Mouse (Mus musculus): ENCODE measurements around the gene Tcp11l1.

The Tcp11l1 gene

GRCm38 (mm10) chr2:104711585-104712485 is at the start of gene Tcp11l1:
Tcp11l1 (minus strand) TSS chr2:104712169.
- peak; percentile 75 for DNase-seq

DNA sequence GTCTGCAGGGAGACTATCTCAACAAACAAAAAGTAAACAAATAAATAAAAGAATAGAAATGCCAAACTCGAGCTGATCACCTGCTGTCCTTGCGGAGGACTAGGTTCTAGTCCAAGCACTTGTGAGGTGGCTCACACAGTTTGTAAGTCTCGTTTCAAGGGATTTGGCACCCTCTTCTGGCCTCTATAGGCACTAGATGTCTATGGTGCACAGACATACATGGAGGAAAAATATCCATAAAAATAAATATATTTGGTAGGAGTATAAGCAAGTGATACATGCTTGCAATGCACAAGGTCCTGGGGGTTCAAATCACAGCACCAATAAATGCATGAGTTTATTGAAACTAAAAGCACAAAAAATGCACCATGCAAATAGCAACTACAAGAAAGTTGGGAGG is 38.6 kb upstream of the Tcp11l1 start:
- no peak for DNase-seq

DNA sequence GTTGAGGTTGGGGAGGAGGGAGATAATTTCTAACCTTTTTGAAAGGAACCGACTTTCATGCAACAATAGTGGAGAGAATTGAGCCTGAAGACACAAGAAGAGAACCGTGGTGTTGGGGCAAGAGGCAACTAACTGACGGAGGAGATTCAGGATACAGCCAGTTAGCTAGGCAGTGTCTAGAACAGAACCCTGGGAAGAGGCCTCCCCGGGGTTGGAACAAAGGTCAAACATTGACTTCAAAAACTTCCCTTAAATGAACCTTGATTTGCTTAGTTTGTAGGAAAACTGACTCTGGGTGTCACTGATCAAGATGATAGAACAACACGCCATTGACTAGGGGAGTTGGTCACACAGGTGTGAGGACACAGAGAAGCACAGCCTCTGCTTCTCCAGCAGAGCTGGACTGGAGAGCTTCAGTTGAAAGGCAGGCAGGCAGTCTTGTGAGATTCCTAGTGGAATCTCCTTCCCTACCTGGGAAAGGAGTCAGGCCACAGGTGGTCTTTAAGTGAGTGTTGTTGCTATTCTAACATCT is 36.7 kb upstream of the Tcp11l1 start:
- DNase-seq, result no peak

GRCm38 (mm10) chr2:104746251-104746650 is 34.3 kb upstream of the Tcp11l1 start:
- DNase-seq, result no peak

- DNase-seq, result no peak
Measured at GRCm38 (mm10) chr2:104743971-104744370, 32.0 kb upstream of the Tcp11l1 start.

DNA sequence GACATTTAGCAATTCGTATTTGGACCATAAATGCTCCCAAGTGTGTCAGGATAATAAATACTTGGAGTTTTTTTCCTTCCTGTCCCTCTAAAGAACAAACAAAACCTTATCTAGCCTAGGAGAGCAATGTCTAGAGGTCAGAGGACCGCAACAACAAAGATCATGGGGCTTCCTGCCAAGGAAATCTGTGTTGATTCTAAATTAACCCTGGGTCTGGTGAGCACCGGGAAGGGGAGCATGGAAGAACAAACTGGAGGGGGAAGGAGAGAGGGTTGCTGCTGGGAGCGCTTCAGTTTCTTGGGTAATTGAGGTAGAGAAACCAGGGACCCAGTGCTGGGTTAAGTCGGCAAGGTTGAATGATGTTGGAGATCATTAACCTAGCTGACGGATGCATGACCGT is 31.2 kb upstream of the Tcp11l1 start:
- peak; percentile 5 for DNase-seq

GRCm38 (mm10) chr2:104742741-104743064 is 30.7 kb upstream of the Tcp11l1 start, which contains the start of gene Depdc7:
Depdc7 (minus strand) TSS chr2:104742878.
- DNase-seq, result peak; percentile 75

DNA sequence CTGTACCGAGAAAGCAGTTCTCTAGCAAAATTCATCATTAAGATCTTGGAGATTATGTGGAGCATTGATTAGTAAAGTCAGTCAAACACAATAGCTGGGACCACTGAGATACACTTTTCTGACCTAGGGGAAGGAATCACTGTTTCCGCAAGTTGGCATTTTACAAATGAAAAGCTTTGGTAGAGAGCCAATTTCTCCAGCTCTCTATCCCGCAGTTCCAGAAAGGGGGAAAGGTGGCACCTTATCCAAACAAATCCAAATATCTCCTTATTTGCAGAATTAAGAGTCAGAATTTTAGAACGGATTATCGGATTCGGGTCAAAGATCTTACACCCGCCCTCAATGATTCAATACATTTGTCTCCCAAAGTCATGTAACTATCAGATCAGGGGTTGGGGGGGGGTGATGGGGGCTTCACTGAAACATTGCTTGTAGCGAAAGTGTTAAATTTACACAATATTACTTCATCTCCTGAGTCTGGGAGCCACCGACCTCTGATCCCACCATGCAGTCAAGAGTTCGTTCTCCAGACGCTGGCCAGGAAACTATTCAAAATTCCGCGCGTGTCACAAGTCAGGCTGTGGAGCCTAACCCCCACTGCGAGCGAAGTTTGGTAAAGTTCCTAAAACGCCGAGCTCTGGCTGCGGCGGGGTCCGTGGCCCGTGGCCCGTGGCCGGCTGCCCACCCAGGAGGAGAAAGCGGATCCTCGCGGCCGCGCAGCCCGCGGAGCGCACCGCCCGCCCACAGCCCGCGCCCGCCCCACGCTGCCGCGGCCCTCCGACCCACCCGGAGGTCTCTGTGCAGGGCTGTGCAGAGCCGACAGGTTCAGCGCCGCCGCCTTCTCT is 30.1 kb upstream of the Tcp11l1 start:
- DNase-seq, result no peak

DNA sequence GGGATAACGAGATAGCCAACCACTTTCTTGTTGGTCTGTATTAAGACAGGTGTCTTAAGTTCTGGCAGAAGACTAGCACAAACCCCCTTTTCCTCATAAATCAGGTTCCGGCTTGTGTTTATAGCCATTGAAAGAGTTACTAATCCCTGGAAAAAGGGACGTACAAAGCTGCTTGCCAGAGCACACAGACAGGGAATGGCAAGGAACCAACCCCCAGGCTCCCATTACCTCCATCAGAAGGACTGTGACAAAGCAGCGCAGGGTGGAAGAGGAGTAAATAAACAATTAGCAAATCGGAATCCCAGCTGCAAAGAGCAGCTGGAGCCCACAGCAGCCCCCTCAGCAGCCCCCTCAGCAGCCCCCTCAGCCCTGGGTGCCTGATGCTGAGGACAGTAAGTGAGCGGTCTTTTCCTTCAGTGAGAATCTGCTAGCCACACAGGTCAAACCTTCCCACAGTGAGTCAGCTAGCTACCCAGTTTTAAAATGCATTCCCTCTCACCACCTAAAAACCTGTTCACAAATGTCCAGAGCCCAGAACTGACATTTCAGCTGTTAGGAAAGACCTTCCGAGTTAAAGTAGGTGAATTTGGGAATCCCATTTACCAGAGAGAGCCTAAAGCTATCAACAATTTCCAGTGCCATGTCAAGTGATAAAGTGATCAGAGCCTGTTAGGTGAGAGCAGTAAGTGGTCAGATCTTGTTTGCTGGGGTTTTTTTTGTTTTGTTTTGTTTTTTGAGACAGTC is 29.2 kb upstream of the Tcp11l1 start:
- no peak for DNase-seq

- DNase-seq, result no peak
Measured at GRCm38 (mm10) chr2:104740248-104740949, 28.4 kb upstream of the Tcp11l1 start.

GRCm38 (mm10) chr2:104739691-104740090 is 27.7 kb upstream of the Tcp11l1 start:
- DNase-seq, result no peak

- DNase-seq, result no peak
Measured at GRCm38 (mm10) chr2:104736241-104736640, 24.3 kb upstream of the Tcp11l1 start.

DNA sequence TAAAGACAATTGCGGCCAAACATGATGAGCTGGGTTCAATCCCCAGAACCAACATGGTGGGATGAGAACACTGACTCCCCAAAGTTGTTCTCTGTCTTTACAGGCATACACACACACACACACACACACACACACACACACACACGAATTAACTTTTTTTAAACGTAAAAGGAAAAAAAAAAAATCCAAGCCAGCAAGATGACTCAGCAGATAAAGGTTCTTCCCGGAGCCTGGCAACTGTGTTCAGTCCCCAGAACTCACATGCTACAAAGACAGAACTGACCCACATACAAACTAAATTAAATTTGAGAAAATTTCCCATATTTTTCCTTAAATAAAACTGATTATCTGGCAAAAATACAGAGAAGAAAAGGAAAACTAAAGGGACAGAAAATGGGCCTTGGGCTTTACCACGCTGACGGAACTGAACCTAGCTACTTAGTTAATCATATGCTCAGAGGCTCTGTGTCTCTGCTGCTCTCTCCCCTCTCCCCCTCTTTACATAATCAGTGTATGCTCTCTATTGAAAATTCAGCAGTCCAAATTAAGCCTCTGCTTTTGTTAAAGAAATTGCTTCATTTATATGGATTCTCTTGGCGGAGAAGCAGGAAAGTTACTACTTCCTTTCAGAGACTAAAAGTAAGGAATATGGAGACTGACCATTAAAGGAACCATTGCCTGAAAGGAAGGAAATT is 20.7 kb upstream of the Tcp11l1 start:
- DNase-seq, result no peak

- no peak for DNase-seq
Measured at GRCm38 (mm10) chr2:104732033-104732444, 20.1 kb upstream of the Tcp11l1 start.

DNA sequence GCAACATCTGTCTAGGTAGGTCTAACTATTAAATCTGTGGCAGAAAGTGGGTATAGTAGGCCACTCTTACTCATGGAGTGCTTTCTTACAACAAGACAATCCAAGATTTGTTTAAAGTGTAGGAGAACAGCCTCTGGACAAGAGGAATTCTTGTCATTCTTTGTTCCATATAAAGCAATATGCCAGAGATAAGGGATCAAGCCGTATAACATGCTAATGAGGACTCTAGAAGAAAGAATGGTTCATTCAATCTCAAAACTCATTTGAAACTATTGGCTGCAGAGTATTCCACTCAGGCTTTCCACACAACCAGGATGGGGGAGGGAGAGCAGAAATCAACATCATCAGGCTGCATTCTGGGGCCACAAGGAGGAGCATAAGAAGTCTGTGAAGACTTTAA is 15.4 kb upstream of the Tcp11l1 start:
- DNase-seq, result no peak

DNA sequence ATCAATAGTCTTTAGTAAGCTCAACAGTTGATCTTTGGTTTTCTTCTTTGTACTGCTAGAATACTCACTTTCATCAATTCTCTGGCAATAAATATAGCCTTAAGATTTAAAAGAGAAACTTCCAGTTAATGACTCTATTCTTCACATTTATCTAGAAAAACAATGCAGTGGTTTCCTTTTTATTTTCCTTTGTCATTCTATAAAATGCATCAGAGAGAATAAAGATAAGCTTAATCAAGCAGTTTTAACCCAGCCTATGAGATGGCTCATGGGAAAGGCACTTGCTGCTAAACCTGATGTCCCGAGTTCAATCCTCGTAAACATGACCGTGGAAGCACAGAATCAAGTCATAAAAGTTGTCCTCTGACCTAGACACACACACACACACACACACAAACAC is 10.1 kb upstream of the Tcp11l1 start:
- DNase-seq, result no peak

DNA sequence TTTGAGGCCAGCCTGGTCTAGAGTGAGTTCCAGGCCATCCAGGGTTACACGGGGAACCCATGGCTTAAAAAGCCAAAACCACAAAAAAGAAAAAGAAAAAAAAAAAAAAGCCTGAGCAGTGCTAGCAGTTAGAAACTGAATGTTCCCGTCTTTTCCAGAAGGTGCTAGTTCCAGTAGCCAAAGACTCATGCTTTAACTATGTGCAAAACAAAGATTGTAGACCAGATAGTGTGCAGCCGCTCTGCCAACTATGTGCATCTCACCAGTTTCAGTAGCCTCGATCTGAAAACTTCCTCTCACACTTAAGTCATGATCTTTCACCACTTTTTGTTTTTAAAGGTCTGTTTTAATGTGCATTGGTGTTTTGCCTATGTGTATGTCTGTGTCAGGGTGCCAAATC is 5.9 kb upstream of the Tcp11l1 start:
- DNase-seq, result no peak

DNA sequence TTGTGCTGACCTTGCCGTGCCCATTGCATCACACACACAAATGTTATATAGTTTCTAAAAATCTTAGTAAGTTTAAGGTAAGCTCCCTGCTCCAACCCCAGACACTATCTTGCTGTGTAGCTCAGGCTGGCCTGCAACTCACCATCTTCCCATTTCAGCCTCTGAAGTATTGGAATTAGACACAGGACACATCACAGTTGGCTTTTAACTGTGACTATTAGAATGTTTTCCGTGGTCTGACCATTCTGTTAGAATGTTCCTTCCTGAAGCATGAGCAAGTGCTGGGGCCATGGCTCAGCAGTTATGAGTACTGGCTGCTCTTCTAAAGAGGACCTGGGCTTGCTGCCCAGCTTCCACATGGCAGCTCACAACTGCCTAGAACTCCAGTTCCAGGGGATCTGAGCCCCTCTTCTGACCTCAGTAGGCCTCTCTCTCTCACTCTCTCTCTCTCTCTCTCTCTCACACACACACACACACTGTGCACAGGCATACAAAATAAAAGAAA is 5.3 kb upstream of the Tcp11l1 start:
- no peak for DNase-seq

- DNase-seq, result no peak
Measured at GRCm38 (mm10) chr2:104716279-104716678, 4.3 kb upstream of the Tcp11l1 start, which contains the start of gene Pin1rt1. Pin1rt1 (minus strand) TSS chr2:104716379.

GRCm38 (mm10) chr2:104714254-104714691 is 2.3 kb upstream of the Tcp11l1 start:
- DNase-seq, result peak; percentile 67

- DNase-seq, result no peak
Measured at GRCm38 (mm10) chr2:104712486-104712809, 479 bp upstream of the Tcp11l1 start.
